8 mouse cellular contexts compared by ENCODE assay signal in the genomic region with DNA sequence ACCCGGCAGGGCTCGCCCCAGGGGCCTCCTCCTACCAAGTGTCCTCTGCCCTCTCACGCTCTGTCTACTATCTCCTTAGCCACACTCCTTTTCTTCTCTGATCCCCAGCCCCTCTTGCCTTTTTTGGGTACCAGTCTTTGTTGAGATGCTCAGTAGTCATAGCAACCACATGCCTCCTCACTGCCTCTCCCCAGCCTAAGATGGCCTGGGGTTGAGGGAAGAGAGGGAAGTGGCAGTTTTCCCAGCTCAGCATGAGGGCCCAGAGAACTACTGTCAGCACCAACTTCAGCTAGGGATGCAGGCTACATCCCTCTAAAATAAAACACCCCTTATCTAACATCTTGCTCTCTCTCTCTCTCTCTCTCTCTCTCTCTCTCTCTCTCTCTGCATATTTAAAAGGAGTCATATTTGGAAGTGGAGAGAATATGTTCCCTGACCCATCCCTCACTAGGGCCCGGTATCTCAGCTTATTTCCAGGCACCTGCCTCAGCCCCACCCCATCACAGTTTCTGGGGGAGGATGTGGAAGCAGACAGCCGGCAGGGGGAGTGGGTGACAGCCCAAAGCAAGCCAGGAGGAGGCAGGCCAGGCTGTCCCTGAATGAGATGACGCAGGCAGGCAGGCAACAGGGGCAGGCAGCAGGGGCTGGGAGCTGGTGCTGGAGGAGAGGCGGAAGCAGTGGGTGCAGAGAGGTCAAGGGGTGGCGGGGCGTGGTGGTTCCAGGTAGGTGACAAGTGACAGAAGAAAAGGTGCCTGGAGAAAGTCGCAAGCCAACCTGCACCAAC. TPM values are rescaled to one million over a fixed set of nuclear protein-coding genes. Genes with fewer than 3 reads are reported as not detected.
DNase-seq lines count a peak whose midpoint lies in the region; ATAC-seq and TF ChIP-seq lines count a peak whose summit lies in the region.

No protein-coding gene starts in this region.

- TF ChIP-seq EP300 in stomach, postnatal 0 days (optimal IDR thresholded peaks at IDR 0.05), result no peak

- ATAC-seq in lung, embryonic 14.5 days (ENCODE audit: insufficient read depth), result no peak
- peak; percentile 38 for ATAC-seq in forebrain, embryonic 14.5 days
- peak; percentile 32; the same call in 1 of the 2 replicates for ATAC-seq in stomach, postnatal 0 days (ENCODE audit: low FRiP score, low TSS enrichment)

- DNase-seq in lung, embryonic 14.5 days, result peak; percentile 48
- DNase-seq in lung, postnatal 25 days (ENCODE audit: low spot score), result no peak
- peak; percentile 83 for DNase-seq in ZHBTc4 (ENCODE audit: low read depth, low spot score)
- DNase-seq in forebrain, embryonic 14.5 days (ENCODE audit: low spot score), result peak; percentile 70
- DNase-seq in layer of hippocampus, adult 18-20 months (ENCODE audit: low spot score in 2 of 2), result peak; percentile 81 to 82
- peak; percentile 60 for DNase-seq in midbrain, embryonic 10.5 days (ENCODE audit: low spot score)
- DNase-seq in stomach, postnatal 0 days (ENCODE audit: low spot score), result peak; percentile 73
- DNase-seq in cerebellum, adult 18-20 months, result no peak

- peak; percentile 70 for TF ChIP-seq CTCF in lung, embryonic 14.5 days (IDR thresholded peaks at IDR 0.05; ENCODE audit: low read depth)
- peak; percentile 74 for TF ChIP-seq CTCF in stomach, postnatal 0 days (IDR thresholded peaks at IDR 0.05; ENCODE audit: low read depth)

- H3K4me2 ChIP-seq in lung, embryonic 14.5 days, result no peak overlapping the region
- peak overlapping the region; percentile 57 for H3K4me2 ChIP-seq in forebrain, embryonic 14.5 days (ENCODE audit: low read length)
- no peak overlapping the region for H3K4me2 ChIP-seq in stomach, postnatal 0 days (replicated peaks; ENCODE audit: low read depth)

- peaks cover 23% of the 10 kb centered on the region for H3K36me3 ChIP-seq in lung, embryonic 14.5 days (ENCODE audit: insufficient read depth)
- H3K36me3 ChIP-seq in forebrain, embryonic 14.5 days (ENCODE audit: control insufficient read depth, insufficient read depth, low read length), result peaks cover 41% of the 10 kb centered on the region
- peaks cover 40% of the 10 kb centered on the region for H3K36me3 ChIP-seq in midbrain, embryonic 10.5 days
- H3K36me3 ChIP-seq in stomach, postnatal 0 days (ENCODE audit: control insufficient read depth, insufficient read depth, low read length), result no peaks in the 10 kb centered on the region

- WGBS in lung, embryonic 14.5 days, result 43% methylated on average over 10 of the region's 10 CpGs
- 29% methylated on average over 10 of the region's 10 CpGs for WGBS in forebrain, embryonic 14.5 days
- WGBS in midbrain, embryonic 10.5 days, result 24% methylated on average over 10 of the region's 10 CpGs
- WGBS in stomach, postnatal 0 days, result 42% methylated on average over 10 of the region's 10 CpGs

- H3K4me1 ChIP-seq in lung, embryonic 14.5 days (ENCODE audit: insufficient read depth), result peaks cover 12% of the 10 kb centered on the region
- peaks cover 35% of the 10 kb centered on the region for H3K4me1 ChIP-seq in forebrain, embryonic 14.5 days (ENCODE audit: control insufficient read depth, insufficient read depth, low read length)
- peaks cover 68% of the 10 kb centered on the region for H3K4me1 ChIP-seq in midbrain, embryonic 10.5 days
- H3K4me1 ChIP-seq in stomach, postnatal 0 days (replicated peaks; ENCODE audit: control insufficient read depth, insufficient read depth), result no peaks in the 10 kb centered on the region

- H3K27me3 ChIP-seq in lung, embryonic 14.5 days (ENCODE audit: insufficient read depth, low read length), result no peaks in the 10 kb centered on the region
- H3K27me3 ChIP-seq in forebrain, embryonic 14.5 days (replicated peaks; ENCODE audit: control insufficient read depth, insufficient read depth, low read length), result no peaks in the 10 kb centered on the region
- peaks cover 34% of the 10 kb centered on the region for H3K27me3 ChIP-seq in midbrain, embryonic 10.5 days (ENCODE audit: low read depth, poor library complexity, severe bottlenecking)
- no peaks in the 10 kb centered on the region for H3K27me3 ChIP-seq in stomach, postnatal 0 days (ENCODE audit: control insufficient read depth, insufficient read depth, low read length)

- no peak overlapping the region for H3K27ac ChIP-seq in lung, embryonic 14.5 days (ENCODE audit: low read depth)
- peak overlapping the region; percentile 86 for H3K27ac ChIP-seq in forebrain, embryonic 14.5 days (ENCODE audit: low read depth, low read length)
- peak overlapping the region; percentile 70 for H3K27ac ChIP-seq in midbrain, embryonic 10.5 days (replicated peaks)
- H3K27ac ChIP-seq in stomach, postnatal 0 days (replicated peaks), result no peak overlapping the region

- no peak overlapping the region for H3K4me3 ChIP-seq in lung, embryonic 14.5 days (ENCODE audit: low read depth, low read length)
- 0 out of 2 replicates have a peak overlapping the region, but pooled peaks have one; percentile 4 for H3K4me3 ChIP-seq in forebrain, embryonic 14.5 days (ENCODE audit: low read depth, low read length)
- peak overlapping the region; percentile 38; the same call in 1 of the 2 replicates for H3K4me3 ChIP-seq in midbrain, embryonic 10.5 days
- no peak overlapping the region for H3K4me3 ChIP-seq in stomach, postnatal 0 days (ENCODE audit: low read depth, low read length)

- no peak overlapping the region for H3K9ac ChIP-seq in lung, embryonic 14.5 days
- peak overlapping the region; percentile 53 for H3K9ac ChIP-seq in forebrain, embryonic 14.5 days (ENCODE audit: low read length)
- no peak overlapping the region for H3K9ac ChIP-seq in stomach, postnatal 0 days (ENCODE audit: low read length)

- no peaks in the 10 kb centered on the region for H3K9me3 ChIP-seq in lung, embryonic 14.5 days (ENCODE audit: low read depth, low read length)
- H3K9me3 ChIP-seq in forebrain, embryonic 14.5 days (replicated peaks; ENCODE audit: control insufficient read depth, low read length), result no peaks in the 10 kb centered on the region
- H3K9me3 ChIP-seq in midbrain, embryonic 10.5 days (replicated peaks), result no peaks in the 10 kb centered on the region
- H3K9me3 ChIP-seq in stomach, postnatal 0 days (ENCODE audit: control insufficient read depth, low read length), result no peaks in the 10 kb centered on the region

RNA-seq across cellular contexts. Expression of gene Cacnb1, which starts 3.8 kb away (rescaled TPM):
- polyA plus RNA-seq in lung, embryonic 14.5 days (2014; fragmentation: Nextera tagmentation; extraction: Ambion mirVana), result 5.4 and 5.5 TPM in 2 replicates
- polyA plus RNA-seq in forebrain, embryonic 14.5 days (2014; fragmentation: Nextera tagmentation; extraction: Ambion mirVana), result 22.1 and 29.2 TPM in 2 replicates
- 100 to 1,000 TPM; 148 to 155 TPM for total RNA-seq in layer of hippocampus, adult 18-20 months (2021)
- polyA plus RNA-seq in midbrain, embryonic 10.5 days (2016; fragmentation: Nextera tagmentation; extraction: Ambion mirVana), result 7.8 and 12.5 TPM in 2 replicates
- polyA plus RNA-seq in stomach, postnatal 0 days (2015; fragmentation: Nextera tagmentation; extraction: Ambion mirVana), result 4.2 and 4.9 TPM in 2 replicates

RNA-seq across cellular contexts. Expression of gene Rpl19, which starts 7.5 kb away (rescaled TPM):
- polyA plus RNA-seq in lung, embryonic 14.5 days (2014; fragmentation: Nextera tagmentation; extraction: Ambion mirVana), result 1,155 and 1,171 TPM in 2 replicates
- polyA plus RNA-seq in forebrain, embryonic 14.5 days (2014; fragmentation: Nextera tagmentation; extraction: Ambion mirVana), result 787 and 932 TPM in 2 replicates
- 100 to 1,000 TPM; 601 to 664 TPM for total RNA-seq in layer of hippocampus, adult 18-20 months (2021)
- 976 and 1,159 TPM in 2 replicates for polyA plus RNA-seq in midbrain, embryonic 10.5 days (2016; fragmentation: Nextera tagmentation; extraction: Ambion mirVana)
- 863 and 874 TPM in 2 replicates for polyA plus RNA-seq in stomach, postnatal 0 days (2015; fragmentation: Nextera tagmentation; extraction: Ambion mirVana)

RNA-seq across cellular contexts. Expression of gene Arl5c, which starts 23.1 kb away (rescaled TPM):
- 11.4 and 11.5 TPM in 2 replicates for polyA plus RNA-seq in lung, embryonic 14.5 days (2014; fragmentation: Nextera tagmentation; extraction: Ambion mirVana)
- polyA plus RNA-seq in forebrain, embryonic 14.5 days (2014; fragmentation: Nextera tagmentation; extraction: Ambion mirVana), result 2.8 and 4.8 TPM in 2 replicates
- under 1 TPM; 0.76 to 0.94 TPM for total RNA-seq in layer of hippocampus, adult 18-20 months (2021)
- 8.9 and 16.8 TPM in 2 replicates for polyA plus RNA-seq in midbrain, embryonic 10.5 days (2016; fragmentation: Nextera tagmentation; extraction: Ambion mirVana)
- 7.5 and 9.8 TPM in 2 replicates for polyA plus RNA-seq in stomach, postnatal 0 days (2015; fragmentation: Nextera tagmentation; extraction: Ambion mirVana)

RNA-seq across cellular contexts. Expression of gene Plxdc1, which starts 32.8 kb away (rescaled TPM):
- 0.53 and 0.64 TPM in 2 replicates for polyA plus RNA-seq in lung, embryonic 14.5 days (2014; fragmentation: Nextera tagmentation; extraction: Ambion mirVana)
- 0.48 and 0.84 TPM in 2 replicates for polyA plus RNA-seq in forebrain, embryonic 14.5 days (2014; fragmentation: Nextera tagmentation; extraction: Ambion mirVana)
- total RNA-seq in layer of hippocampus, adult 18-20 months (2021), result 10 to 100 TPM; 10.3 to 14.4 TPM
- polyA plus RNA-seq in midbrain, embryonic 10.5 days (2016; fragmentation: Nextera tagmentation; extraction: Ambion mirVana), result 0.06 and 0.16 TPM in 2 replicates
- 0.40 and 0.45 TPM in 2 replicates for polyA plus RNA-seq in stomach, postnatal 0 days (2015; fragmentation: Nextera tagmentation; extraction: Ambion mirVana)

RNA-seq across cellular contexts. Expression of gene Stac2, which starts 34.2 kb away (rescaled TPM):
- 0.05 and 0.14 TPM in 2 replicates for polyA plus RNA-seq in lung, embryonic 14.5 days (2014; fragmentation: Nextera tagmentation; extraction: Ambion mirVana)
- 1.1 and 2.4 TPM in 2 replicates for polyA plus RNA-seq in forebrain, embryonic 14.5 days (2014; fragmentation: Nextera tagmentation; extraction: Ambion mirVana)
- 10 to 100 TPM; 45.7 to 55.2 TPM for total RNA-seq in layer of hippocampus, adult 18-20 months (2021)
- 0.40 and 0.41 TPM in 2 replicates for polyA plus RNA-seq in midbrain, embryonic 10.5 days (2016; fragmentation: Nextera tagmentation; extraction: Ambion mirVana)
- polyA plus RNA-seq in stomach, postnatal 0 days (2015; fragmentation: Nextera tagmentation; extraction: Ambion mirVana), result 0.05 and 0.08 TPM in 2 replicates

Comparison
In these comparisons a context has a peak if more than half of its experiments do, and no peak if none do; other contexts are left out.
1. DNase-seq: peak in lung, embryonic 14.5 days (single experiment), ZHBTc4 (single experiment), forebrain, embryonic 14.5 days (single experiment), layer of hippocampus, adult 18-20 months (2 of 2), midbrain, embryonic 10.5 days (single experiment) and stomach, postnatal 0 days (single experiment); none in lung, postnatal 25 days (single experiment) and cerebellum, adult 18-20 months (0 of 2).
2. H3K27ac ChIP-seq: peak in forebrain, embryonic 14.5 days (single experiment) and midbrain, embryonic 10.5 days (single experiment); none in lung, embryonic 14.5 days (single experiment) and stomach, postnatal 0 days (single experiment).
3. H3K4me3 ChIP-seq: peak in forebrain, embryonic 14.5 days (single experiment) and midbrain, embryonic 10.5 days (single experiment); none in lung, embryonic 14.5 days (single experiment) and stomach, postnatal 0 days (single experiment).